Mouse (Mus musculus): ENCODE measurements around the gene Olfr620. TPM values are rescaled to one million over a fixed set of nuclear protein-coding genes. Genes with fewer than 3 reads are reported as not detected.

Olfr620 gene
- not detected in 2 replicates for polyA plus RNA-seq (2015; fragmentation: Nextera tagmentation; extraction: Ambion mirVana)

GRCm38 (mm10) chr7:103612434-103612833, at the start of gene Olfr620:
Olfr620 (minus strand) TSS chr7:103612534.
- no peak within 1 kb of the TSS for H3K4me2 ChIP-seq (replicated peaks)
- H3K27ac ChIP-seq (replicated peaks) = no peak within 1 kb of the TSS
- H3K9me3 ChIP-seq = no peaks in the 10 kb centered on the region
- H3K27me3 ChIP-seq = no peaks in the 10 kb centered on the region
- no peak for ATAC-seq (replicated peaks)
- H3K9ac ChIP-seq (replicated peaks) = no peak within 1 kb of the TSS
- no peaks in the 10 kb centered on the region for H3K4me1 ChIP-seq
- no peaks in the 10 kb centered on the region for H3K36me3 ChIP-seq
- no peak within 1 kb of the TSS for H3K4me3 ChIP-seq
- 82% methylated on average over 2 of the region's 2 CpGs for WGBS

- H3K9me3 ChIP-seq = no peaks in the 10 kb centered on the region
- no peaks in the 10 kb centered on the region for H3K4me1 ChIP-seq
- H3K27me3 ChIP-seq = no peaks in the 10 kb centered on the region
- H3K36me3 ChIP-seq = no peaks in the 10 kb centered on the region
- no peak for ATAC-seq (replicated peaks)
- H3K4me2 ChIP-seq (replicated peaks) = no peak overlapping the region
- WGBS = 85% methylated on average over 4 of the region's 4 CpGs
- H3K27ac ChIP-seq (replicated peaks) = no peak overlapping the region
- no peak overlapping the region for H3K4me3 ChIP-seq
- no peak overlapping the region for H3K9ac ChIP-seq (replicated peaks)
Observed at GRCm38 (mm10) chr7:103644070-103644469, 31.7 kb upstream of the Olfr620 start.

GRCm38 (mm10) chr7:103642602-103643001, 30.3 kb upstream of the Olfr620 start, which contains the start of gene Olfr622:
Olfr622 (minus strand) TSS chr7:103642702.
- H3K27ac ChIP-seq (replicated peaks) = no peak within 1 kb of the TSS
- H3K9me3 ChIP-seq = no peaks in the 10 kb centered on the region
- H3K4me3 ChIP-seq = no peak within 1 kb of the TSS
- WGBS = 69% methylated on average over 1 of the region's 1 CpGs
- no peaks in the 10 kb centered on the region for H3K27me3 ChIP-seq
- ATAC-seq (replicated peaks) = no peak
- no peaks in the 10 kb centered on the region for H3K4me1 ChIP-seq
- H3K36me3 ChIP-seq = no peaks in the 10 kb centered on the region
- no peak within 1 kb of the TSS for H3K4me2 ChIP-seq (replicated peaks)
- H3K9ac ChIP-seq (replicated peaks) = no peak within 1 kb of the TSS

GRCm38 (mm10) chr7:103636795-103637194, 24.5 kb upstream of the Olfr620 start:
- H3K4me3 ChIP-seq = no peak overlapping the region

GRCm38 (mm10) chr7:103607425-103607824, 4.9 kb downstream of the Olfr620 start:
- 90% methylated on average over 2 of the region's 2 CpGs for WGBS
- Histone ChIP-seq H3K27me3 (no peaks in the 10 kb centered on the region), H3K9me3 (no peaks in the 10 kb centered on the region), H3K4me3 (no peak overlapping the region), H3K27ac (replicated peaks) (no peak overlapping the region), H3K4me2 (replicated peaks) (no peak overlapping the region), H3K9ac (replicated peaks) (no peak overlapping the region), H3K4me1 (no peaks in the 10 kb centered on the region), H3K36me3 (no peaks in the 10 kb centered on the region)
- ATAC-seq (replicated peaks) = no peak

More at GRCm38 (mm10) chr7:103636795-103637194, 24.5 kb upstream of the Olfr620 start:
- Histone ChIP-seq H3K4me2 (replicated peaks) (no peak overlapping the region), H3K27ac (replicated peaks) (no peak overlapping the region), H3K4me1 (no peaks in the 10 kb centered on the region), H3K9me3 (no peaks in the 10 kb centered on the region), H3K27me3 (no peaks in the 10 kb centered on the region), H3K36me3 (no peaks in the 10 kb centered on the region), H3K9ac (replicated peaks) (no peak overlapping the region)
- ATAC-seq (replicated peaks) = no peak

- no peak within 1 kb of the TSS for H3K4me2 ChIP-seq (replicated peaks)
- H3K9ac ChIP-seq (replicated peaks) = no peak within 1 kb of the TSS
- H3K4me1 ChIP-seq = no peaks in the 10 kb centered on the region
- H3K4me3 ChIP-seq = no peak within 1 kb of the TSS
- no peak for ATAC-seq (replicated peaks)
- H3K27ac ChIP-seq (replicated peaks) = no peak within 1 kb of the TSS
- H3K9me3 ChIP-seq = no peaks in the 10 kb centered on the region
- H3K36me3 ChIP-seq = no peaks in the 10 kb centered on the region
- no peaks in the 10 kb centered on the region for H3K27me3 ChIP-seq
Observed at GRCm38 (mm10) chr7:103600275-103600674, 12.1 kb downstream of the Olfr620 start, which contains the start of gene Olfr619. Olfr619 (plus strand) TSS chr7:103600575.

- Histone ChIP-seq H3K27me3 (no peaks in the 10 kb centered on the region), H3K27ac (replicated peaks) (no peak within 1 kb of the TSS), H3K9me3 (no peaks in the 10 kb centered on the region), H3K4me2 (replicated peaks) (no peak within 1 kb of the TSS), H3K4me3 (no peak within 1 kb of the TSS), H3K4me1 (no peaks in the 10 kb centered on the region), H3K36me3 (no peaks in the 10 kb centered on the region), H3K9ac (replicated peaks) (no peak within 1 kb of the TSS)
- WGBS = 50% methylated on average over 2 of the region's 2 CpGs
- no peak for ATAC-seq (replicated peaks)
Observed at GRCm38 (mm10) chr7:103589803-103590202, 22.5 kb downstream of the Olfr620 start, which contains the start of gene Olfr618. Olfr618 (plus strand) TSS chr7:103590103.

- Histone ChIP-seq H3K4me3 (no peak within 1 kb of the TSS), H3K9me3 (no peaks in the 10 kb centered on the region), H3K27me3 (no peaks in the 10 kb centered on the region), H3K9ac (replicated peaks) (no peak within 1 kb of the TSS), H3K4me1 (no peaks in the 10 kb centered on the region), H3K36me3 (no peaks in the 10 kb centered on the region), H3K4me2 (replicated peaks) (no peak within 1 kb of the TSS), H3K27ac (replicated peaks) (no peak within 1 kb of the TSS)
- ATAC-seq (replicated peaks) = no peak
- WGBS = 88% methylated on average over 1 of the region's 1 CpGs
Observed at GRCm38 (mm10) chr7:103572761-103573160, 39.6 kb downstream of the Olfr620 start, which contains the start of gene Olfr617. Olfr617 (plus strand) TSS chr7:103573061.

- no peaks in the 10 kb centered on the region for H3K9me3 ChIP-seq
- H3K36me3 ChIP-seq = no peaks in the 10 kb centered on the region
- ATAC-seq (replicated peaks) = no peak
- H3K27ac ChIP-seq (replicated peaks) = no peak within 1 kb of the TSS
- H3K27me3 ChIP-seq = no peaks in the 10 kb centered on the region
- H3K9ac ChIP-seq (replicated peaks) = no peak within 1 kb of the TSS
- WGBS = 83% methylated on average over 3 of the region's 3 CpGs
- H3K4me3 ChIP-seq = no peak within 1 kb of the TSS
- H3K4me2 ChIP-seq (replicated peaks) = no peak within 1 kb of the TSS
- no peaks in the 10 kb centered on the region for H3K4me1 ChIP-seq
Observed at GRCm38 (mm10) chr7:103569043-103569442, 43.3 kb downstream of the Olfr620 start, which contains the start of gene Olfr616. Olfr616 (minus strand) TSS chr7:103569143.

- H3K27me3 ChIP-seq = no peaks in the 10 kb centered on the region
- ATAC-seq (replicated peaks) = no peak
- WGBS = 84% methylated on average over 2 of the region's 2 CpGs
- H3K36me3 ChIP-seq = no peaks in the 10 kb centered on the region
- H3K4me1 ChIP-seq = no peaks in the 10 kb centered on the region
- no peak within 1 kb of the TSS for H3K4me2 ChIP-seq (replicated peaks)
- no peaks in the 10 kb centered on the region for H3K9me3 ChIP-seq
- no peak within 1 kb of the TSS for H3K27ac ChIP-seq (replicated peaks)
- H3K4me3 ChIP-seq = no peak within 1 kb of the TSS
- H3K9ac ChIP-seq (replicated peaks) = no peak within 1 kb of the TSS
Observed at GRCm38 (mm10) chr7:103555779-103556178, 56.6 kb downstream of the Olfr620 start, which contains the start of gene Olfr615. Olfr615 (plus strand) TSS chr7:103556079.

Small RNA genes lying within 50 kb of the gene (microRNA-seq; reads per million reads assigned to microRNA genes)
- not detected for gene Gm26506

Other genes with a start within 250 kb of the Olfr620 start
- gene Olfr601, start 249.9 kb downstream of the Olfr620 start, polyA plus RNA-seq (2015; fragmentation: Nextera tagmentation; extraction: Ambion mirVana) = not detected in 2 replicates
- gene Olfr603, start 226.4 kb downstream of the Olfr620 start, polyA plus RNA-seq (2015; fragmentation: Nextera tagmentation; extraction: Ambion mirVana) = not detected in 2 replicates
- gene Usp17lc, start 197.5 kb downstream of the Olfr620 start, polyA plus RNA-seq (2015; fragmentation: Nextera tagmentation; extraction: Ambion mirVana) = not detected in 2 replicates
- not detected in 2 replicates for gene Olfr605, start 167.1 kb downstream of the Olfr620 start, polyA plus RNA-seq (2015; fragmentation: Nextera tagmentation; extraction: Ambion mirVana)
- gene Olfr606, start 163.5 kb downstream of the Olfr620 start, polyA plus RNA-seq (2015; fragmentation: Nextera tagmentation; extraction: Ambion mirVana) = not detected in 2 replicates
- gene Olfr607, start 148.4 kb downstream of the Olfr620 start, polyA plus RNA-seq (2015; fragmentation: Nextera tagmentation; extraction: Ambion mirVana) = not detected in 2 replicates
- not detected in 2 replicates for gene Olfr608, start 142.7 kb downstream of the Olfr620 start, polyA plus RNA-seq (2015; fragmentation: Nextera tagmentation; extraction: Ambion mirVana)
- not detected in 2 replicates for gene Olfr609, start 114.5 kb downstream of the Olfr620 start, polyA plus RNA-seq (2015; fragmentation: Nextera tagmentation; extraction: Ambion mirVana)
- gene Olfr610, start 100.4 kb downstream of the Olfr620 start, polyA plus RNA-seq (2015; fragmentation: Nextera tagmentation; extraction: Ambion mirVana) = not detected in 2 replicates
- not detected in 2 replicates for gene Olfr611, start 91.7 kb downstream of the Olfr620 start, polyA plus RNA-seq (2015; fragmentation: Nextera tagmentation; extraction: Ambion mirVana)
- not detected in 2 replicates for gene Olfr612, start 69.8 kb downstream of the Olfr620 start, polyA plus RNA-seq (2015; fragmentation: Nextera tagmentation; extraction: Ambion mirVana)
- gene Olfr613, start 64.5 kb downstream of the Olfr620 start, polyA plus RNA-seq (2015; fragmentation: Nextera tagmentation; extraction: Ambion mirVana) = not detected in 2 replicates
- not detected in 2 replicates for gene Olfr615, start 56.5 kb downstream of the Olfr620 start, polyA plus RNA-seq (2015; fragmentation: Nextera tagmentation; extraction: Ambion mirVana)
- not detected in 2 replicates for gene Olfr616, start 43.4 kb downstream of the Olfr620 start, polyA plus RNA-seq (2015; fragmentation: Nextera tagmentation; extraction: Ambion mirVana)
- gene Olfr617, start 39.5 kb downstream of the Olfr620 start, polyA plus RNA-seq (2015; fragmentation: Nextera tagmentation; extraction: Ambion mirVana) = not detected in 2 replicates
- not detected in 2 replicates for gene Olfr618, start 22.4 kb downstream of the Olfr620 start, polyA plus RNA-seq (2015; fragmentation: Nextera tagmentation; extraction: Ambion mirVana)
- gene Olfr619, start 12.0 kb downstream of the Olfr620 start, polyA plus RNA-seq (2015; fragmentation: Nextera tagmentation; extraction: Ambion mirVana) = not detected in 2 replicates
- gene Olfr622, start 30.2 kb upstream of the Olfr620 start, polyA plus RNA-seq (2015; fragmentation: Nextera tagmentation; extraction: Ambion mirVana) = not detected in 2 replicates
- gene Olfr623, start 51.2 kb upstream of the Olfr620 start, polyA plus RNA-seq (2015; fragmentation: Nextera tagmentation; extraction: Ambion mirVana) = not detected in 2 replicates
- gene Olfr624, start 58.7 kb upstream of the Olfr620 start, polyA plus RNA-seq (2015; fragmentation: Nextera tagmentation; extraction: Ambion mirVana) = not detected in 2 replicates
- gene Olfr625-ps1, start 70.2 kb upstream of the Olfr620 start, polyA plus RNA-seq (2015; fragmentation: Nextera tagmentation; extraction: Ambion mirVana) = not detected in 2 replicates
- not detected in 2 replicates for gene Olfr243, start 102.1 kb upstream of the Olfr620 start, polyA plus RNA-seq (2015; fragmentation: Nextera tagmentation; extraction: Ambion mirVana)
- not detected in 2 replicates for gene Olfr628, start 117.8 kb upstream of the Olfr620 start, polyA plus RNA-seq (2015; fragmentation: Nextera tagmentation; extraction: Ambion mirVana)
- gene Olfr629, start 132.4 kb upstream of the Olfr620 start, polyA plus RNA-seq (2015; fragmentation: Nextera tagmentation; extraction: Ambion mirVana) = not detected in 2 replicates
- gene Olfr630, start 144.8 kb upstream of the Olfr620 start, polyA plus RNA-seq (2015; fragmentation: Nextera tagmentation; extraction: Ambion mirVana) = not detected in 2 replicates
- gene Olfr69, start 159.1 kb upstream of the Olfr620 start, polyA plus RNA-seq (2015; fragmentation: Nextera tagmentation; extraction: Ambion mirVana) = not detected in 2 replicates
- gene Olfr68, start 167.2 kb upstream of the Olfr620 start, polyA plus RNA-seq (2015; fragmentation: Nextera tagmentation; extraction: Ambion mirVana) = not detected in 2 replicates
- gene Olfr67, start 179.3 kb upstream of the Olfr620 start, polyA plus RNA-seq (2015; fragmentation: Nextera tagmentation; extraction: Ambion mirVana) = not detected in 2 replicates
- 1,298 and 1,407 TPM in 2 replicates for gene Hbb-bt, start 201.5 kb upstream of the Olfr620 start, polyA plus RNA-seq (2015; fragmentation: Nextera tagmentation; extraction: Ambion mirVana)
- gene Hbb-bs, start 215.6 kb upstream of the Olfr620 start, polyA plus RNA-seq (2015; fragmentation: Nextera tagmentation; extraction: Ambion mirVana) = 3,597 and 4,102 TPM in 2 replicates
- not detected in 2 replicates for gene Hbb-bh2, start 228.0 kb upstream of the Olfr620 start, polyA plus RNA-seq (2015; fragmentation: Nextera tagmentation; extraction: Ambion mirVana)
- gene Hbb-bh1, start 230.6 kb upstream of the Olfr620 start, polyA plus RNA-seq (2015; fragmentation: Nextera tagmentation; extraction: Ambion mirVana) = 1.1 and 2.1 TPM in 2 replicates
- 114 and 201 TPM in 2 replicates for gene Hbb-y, start 240.7 kb upstream of the Olfr620 start, polyA plus RNA-seq (2015; fragmentation: Nextera tagmentation; extraction: Ambion mirVana)

All from forebrain, embryonic 15.5 days (tissue).